Mouse (Mus musculus) cortical plate, adult 2 months (tissue): Measurements from ENCODE around the gene Slc30a1. TPM values are rescaled to one million over a fixed set of nuclear protein-coding genes. Genes with fewer than 3 reads are reported as not detected.

Experiments used
- H3K27ac ChIP-seq: fragments of 200-500 bp; 2 replicates; pipeline ENCODE4 v1.5.1; 2012; ENCODE audit warnings: low read length, control low read depth, inconsistent platforms; ENCODE audit not compliant: insufficient read depth
- H3K4me1 ChIP-seq: fragments of 200-500 bp; 2 replicates; pipeline ENCODE4 v1.6.1; 2011; ENCODE audit warnings: low read length; ENCODE audit not compliant: control insufficient read depth, insufficient read depth
- H3K4me3 ChIP-seq: fragments of 200-500 bp; 2 replicates; pipeline ENCODE4 v1.5.1; 2011; ENCODE audit warnings: mild to moderate bottlenecking, low read length, control low read depth; ENCODE audit not compliant: insufficient read depth
- CTCF ChIP-seq: fragments of 200-500 bp; IDR thresholded peaks from 2 replicates; pipeline ENCODE4 v1.5.1; 2011; ENCODE audit warnings: mild to moderate bottlenecking, control low read depth, low read length; ENCODE audit not compliant: insufficient read depth; ENCODE audit errors: extremely low read depth
- POLR2A ChIP-seq: fragments of 200-500 bp; IDR thresholded peaks from 2 replicates; pipeline ENCODE4 v1.6.1; 2011; ENCODE audit warnings: mild to moderate bottlenecking, low read length, control low read depth; ENCODE audit not compliant: insufficient read depth; ENCODE audit errors: extremely low read depth
- polyA plus RNA-seq: library from polyadenylated mRNA; depleted of rRNA; stranded (reverse); fragments of >200 nt; gene quantifications from 2 replicates; pipeline ENCODE4 v1.2.3, GENCODE M21; 2012

The Slc30a1 gene
- polyA plus RNA-seq, 1 experiment: 18.6 TPM

DNA sequence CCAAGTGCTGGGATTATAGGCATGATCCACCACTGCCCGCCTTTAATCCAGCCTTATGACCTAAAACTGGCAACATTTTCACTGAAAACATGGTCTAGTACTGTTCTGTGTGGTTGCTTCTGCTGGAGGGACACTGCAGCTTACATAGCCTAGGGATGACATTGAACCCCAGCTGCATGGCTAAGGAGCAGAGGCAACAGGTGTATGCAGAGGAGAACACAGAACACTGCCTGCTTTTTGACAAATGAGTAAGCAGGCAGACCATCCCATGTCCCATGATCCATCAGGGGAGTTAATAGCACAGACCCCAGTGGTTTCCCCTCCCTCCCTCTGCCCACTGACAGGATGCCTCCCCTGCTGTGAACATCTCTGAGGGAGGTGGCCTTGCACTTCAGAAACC is 9.0 kb downstream of the Slc30a1 start:
- Histone ChIP-seq H3K4me3 (no peak overlapping the region), H3K27ac (no peak overlapping the region), H3K4me1 (peaks cover 4% of the 10 kb centered on the region; the same call in 1 of the 2 replicates)
- TF ChIP-seq CTCF: no peak

DNA sequence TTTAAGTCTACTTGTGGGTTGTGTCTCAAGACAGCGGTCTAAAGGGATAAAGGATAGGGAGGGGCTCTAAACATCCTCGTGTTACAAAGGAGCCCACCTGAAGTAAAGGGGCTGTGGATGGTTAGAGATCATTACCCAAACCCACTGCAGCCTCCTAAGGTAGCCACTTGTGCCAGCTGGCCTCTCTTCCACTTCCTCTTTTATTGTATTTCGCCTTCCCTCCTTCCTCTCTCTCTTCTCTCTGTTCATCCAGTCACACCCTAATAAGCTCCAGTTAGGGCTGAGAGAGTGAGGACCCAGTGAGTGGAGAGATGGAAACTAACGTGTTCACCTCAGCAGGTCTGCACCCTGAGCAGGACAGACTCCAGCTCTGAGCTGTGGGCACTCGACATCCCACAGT is 10.3 kb downstream of the Slc30a1 start:
- Histone ChIP-seq H3K4me1 (no peaks in the 10 kb centered on the region), H3K27ac (no peak overlapping the region), H3K4me3 (no peak overlapping the region)
- TF ChIP-seq POLR2A (no peak), CTCF (no peak)

DNA sequence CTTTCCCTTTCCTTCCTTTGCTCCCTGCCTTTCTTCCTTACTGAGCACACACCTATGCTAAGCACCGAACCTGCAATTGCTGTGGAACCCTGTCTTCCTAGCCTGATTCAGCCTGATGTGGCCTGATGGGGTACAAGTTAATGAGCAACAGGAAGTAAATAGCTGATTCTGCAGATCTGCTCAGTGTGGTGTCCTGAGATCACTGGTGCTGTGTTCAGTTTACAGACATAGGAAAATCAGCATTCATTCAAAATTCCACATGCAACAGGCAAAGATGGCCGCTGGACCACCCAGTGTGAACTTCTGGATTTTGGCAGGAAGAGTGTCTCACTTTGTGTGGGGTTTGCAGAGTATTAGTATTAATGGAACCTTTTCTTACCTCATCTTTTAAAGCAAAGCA is 12.8 kb downstream of the Slc30a1 start:
- no peak for TF ChIP-seq POLR2A
- TF ChIP-seq CTCF: no peak
- Histone ChIP-seq H3K27ac (no peak overlapping the region), H3K4me1 (no peaks in the 10 kb centered on the region), H3K4me3 (no peak overlapping the region)

DNA sequence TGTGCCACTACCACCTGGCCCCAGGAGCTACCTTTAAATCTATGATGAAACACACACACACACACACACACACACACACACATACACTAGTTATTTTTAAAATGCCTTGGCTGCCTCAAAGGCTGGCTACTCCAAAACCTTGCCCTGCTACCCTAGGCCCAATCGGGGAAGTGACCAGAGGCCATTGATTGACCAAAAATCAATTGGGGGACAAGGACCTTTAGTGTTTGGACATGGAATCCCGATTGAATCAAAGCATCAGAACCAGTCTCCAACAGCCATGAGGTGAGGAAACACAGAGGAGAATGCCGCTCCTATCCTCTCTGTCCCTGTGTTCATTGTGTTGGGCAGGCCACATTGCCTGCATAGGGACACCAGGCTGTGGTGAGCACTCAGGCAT is 15.1 kb downstream of the Slc30a1 start:
- TF ChIP-seq CTCF: no peak
- TF ChIP-seq POLR2A: no peak
- Histone ChIP-seq H3K4me1 (no peaks in the 10 kb centered on the region), H3K4me3 (no peak overlapping the region), H3K27ac (no peak overlapping the region)

DNA sequence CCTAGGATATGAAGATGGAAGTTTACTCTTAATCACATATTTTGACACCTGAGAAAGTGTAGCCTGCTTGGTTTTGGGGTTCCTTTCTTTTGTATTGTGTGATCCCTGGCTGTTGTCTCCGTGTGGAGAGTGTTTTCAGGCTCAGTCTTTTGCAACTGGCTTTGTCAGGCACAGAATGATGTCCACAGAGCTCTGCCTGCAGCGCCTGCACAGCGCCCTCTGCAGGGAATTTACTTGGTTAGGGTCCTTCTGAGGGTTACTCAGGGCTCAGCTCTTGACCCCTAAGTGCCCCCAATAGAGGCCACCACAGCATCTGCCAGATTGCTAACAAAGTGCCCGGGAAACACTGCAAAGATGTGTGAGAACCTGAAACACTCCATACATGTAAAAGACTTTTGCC is 18.9 kb downstream of the Slc30a1 start:
- H3K4me1 ChIP-seq: no peaks in the 10 kb centered on the region
- H3K27ac ChIP-seq: no peak overlapping the region
- H3K4me3 ChIP-seq: no peak overlapping the region
- TF ChIP-seq CTCF (no peak), POLR2A (no peak)

DNA sequence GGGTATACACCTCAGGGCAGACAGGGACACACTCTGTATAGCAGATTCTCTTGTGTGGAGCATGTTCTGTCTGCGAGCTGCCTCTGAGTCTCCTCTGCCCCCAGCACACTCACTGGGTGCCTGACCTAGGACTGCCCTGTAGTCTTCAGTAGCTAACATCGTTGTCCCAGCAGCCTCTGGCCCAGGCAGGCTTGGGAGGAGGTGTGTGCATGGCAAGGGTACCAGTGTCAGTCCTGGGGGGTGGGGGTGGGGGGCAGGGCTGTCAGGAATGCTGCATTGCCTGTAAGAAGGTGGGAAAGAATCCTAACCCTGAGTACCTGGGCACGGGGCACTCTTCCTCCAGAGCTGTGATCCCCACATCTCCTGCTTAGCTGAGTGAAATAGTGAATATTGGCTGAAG is 20.1 kb downstream of the Slc30a1 start:
- Histone ChIP-seq H3K27ac (no peak overlapping the region), H3K4me1 (no peaks in the 10 kb centered on the region), H3K4me3 (no peak overlapping the region)
- TF ChIP-seq POLR2A (no peak), CTCF (no peak)

DNA sequence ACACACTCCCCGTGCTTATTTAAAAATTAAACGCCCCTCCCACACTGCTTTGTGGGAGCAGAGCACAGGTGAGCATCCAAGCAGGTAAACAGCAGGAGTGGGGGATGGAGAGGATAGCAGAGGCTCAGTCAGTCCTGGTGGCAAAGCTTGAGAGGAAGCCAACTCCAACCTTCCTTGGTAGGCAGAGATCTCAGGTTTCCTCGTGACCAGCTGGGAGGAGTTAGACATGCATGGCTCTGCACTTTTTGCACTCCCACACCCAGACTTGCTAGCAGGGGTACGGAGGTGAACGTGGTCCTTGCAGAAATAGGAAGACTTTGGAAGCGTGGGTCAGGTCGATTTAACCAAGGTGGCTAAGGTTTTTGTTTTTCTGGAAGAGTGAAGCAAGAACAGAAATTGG is 21.8 kb downstream of the Slc30a1 start:
- no peak overlapping the region for H3K27ac ChIP-seq
- TF ChIP-seq POLR2A: no peak
- no peak for TF ChIP-seq CTCF
- no peaks in the 10 kb centered on the region for H3K4me1 ChIP-seq
- H3K4me3 ChIP-seq: no peak overlapping the region

DNA sequence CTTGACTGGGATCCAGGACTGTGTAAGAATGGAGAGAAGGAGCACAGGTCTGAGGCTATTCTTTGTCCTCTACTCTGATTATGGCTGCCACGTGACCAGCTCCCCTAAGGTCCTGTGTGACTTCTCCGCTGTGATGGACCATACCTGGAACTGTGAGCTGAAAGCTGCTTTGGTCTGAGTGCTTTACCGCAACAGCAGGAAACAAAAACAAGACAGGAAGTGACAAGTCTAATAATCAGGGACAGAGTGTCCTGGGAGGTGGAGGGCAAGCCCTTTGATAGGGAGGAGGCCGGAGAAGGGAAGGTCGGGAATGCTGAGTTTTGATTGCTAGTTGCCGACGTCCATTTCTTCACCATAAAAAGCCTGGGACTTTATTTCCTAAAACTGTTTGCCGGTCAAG is 22.5 kb downstream of the Slc30a1 start:
- no peak overlapping the region for H3K27ac ChIP-seq
- no peak overlapping the region for H3K4me3 ChIP-seq
- no peaks in the 10 kb centered on the region for H3K4me1 ChIP-seq
- TF ChIP-seq CTCF (no peak), POLR2A (no peak)

DNA sequence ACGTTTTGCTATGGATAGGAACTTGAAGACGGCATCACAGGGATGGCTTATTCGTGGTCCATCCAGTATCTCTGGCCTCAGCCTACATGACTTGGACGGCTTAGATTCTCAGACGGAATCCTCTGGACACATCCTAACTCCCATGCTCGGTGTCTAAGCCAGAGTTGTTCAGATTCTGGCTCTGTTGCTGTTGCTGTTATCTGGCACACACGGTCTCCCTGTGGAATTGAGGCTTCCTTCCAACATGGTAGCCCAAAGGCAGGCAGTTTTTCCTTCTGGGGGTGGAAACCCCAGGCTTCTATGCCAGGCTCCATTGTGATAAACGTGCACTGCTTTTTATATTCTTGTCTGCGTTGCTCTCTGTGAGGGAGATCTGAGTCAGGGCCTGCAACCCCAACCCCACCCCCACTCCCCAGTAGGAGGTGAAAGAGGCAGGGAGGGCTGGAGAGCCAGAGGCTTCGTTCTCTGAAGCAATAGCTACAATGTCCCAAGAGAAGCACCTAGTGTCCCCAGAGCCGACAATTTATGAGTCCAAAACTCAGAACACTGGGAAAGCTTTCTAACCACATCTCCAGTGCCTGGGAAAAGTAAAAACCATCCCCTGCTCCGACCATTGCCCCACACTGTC is 23.4 kb downstream of the Slc30a1 start:
- Histone ChIP-seq H3K4me3 (no peak overlapping the region), H3K27ac (no peak overlapping the region), H3K4me1 (no peaks in the 10 kb centered on the region)
- TF ChIP-seq POLR2A (no peak), CTCF (no peak)

DNA sequence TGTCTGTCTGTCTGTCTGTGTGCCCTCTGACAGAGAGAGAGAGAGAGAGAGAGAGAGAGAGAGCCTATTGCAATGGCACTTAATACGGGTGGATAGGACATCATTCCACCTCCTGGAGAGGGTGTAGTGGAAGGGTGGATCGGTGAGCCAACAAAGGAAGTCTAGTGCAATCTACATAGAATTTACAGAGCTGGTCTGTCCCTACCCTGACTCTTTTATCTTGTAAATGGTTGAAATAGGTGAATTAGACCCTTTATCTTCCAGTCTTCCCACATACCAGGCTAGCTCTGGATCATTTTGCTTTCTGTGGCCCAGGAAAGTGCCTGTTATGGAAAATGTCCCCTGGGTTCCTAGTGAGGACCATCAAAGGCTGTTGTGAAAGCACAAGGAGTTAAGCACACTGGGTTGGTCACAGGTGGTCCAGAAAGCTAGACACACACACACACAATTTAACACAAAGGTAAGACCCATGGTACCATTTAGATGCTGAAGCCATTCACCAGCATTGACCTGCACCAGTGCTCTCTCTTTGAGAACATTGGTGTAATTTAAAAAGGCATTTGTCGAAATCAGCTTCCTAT is 24.0 kb downstream of the Slc30a1 start:
- H3K4me1 ChIP-seq: no peaks in the 10 kb centered on the region
- TF ChIP-seq CTCF: no peak
- no peak overlapping the region for H3K4me3 ChIP-seq
- H3K27ac ChIP-seq: no peak overlapping the region
